Mouse (Mus musculus) cerebral cortex, adult 2 months (tissue): ENCODE results near the gene Ptger4.

ENCODE experiments used
- WGBS: fragments of 180-500 bp; shearing (Covaris S2); methylation state at CpG from one replicate; pipeline ENCODE4 v1.1.7; 2018; 5-methylcytosine and 5-hydroxymethylcytosine counted together

Gene Ptger4

DNA sequence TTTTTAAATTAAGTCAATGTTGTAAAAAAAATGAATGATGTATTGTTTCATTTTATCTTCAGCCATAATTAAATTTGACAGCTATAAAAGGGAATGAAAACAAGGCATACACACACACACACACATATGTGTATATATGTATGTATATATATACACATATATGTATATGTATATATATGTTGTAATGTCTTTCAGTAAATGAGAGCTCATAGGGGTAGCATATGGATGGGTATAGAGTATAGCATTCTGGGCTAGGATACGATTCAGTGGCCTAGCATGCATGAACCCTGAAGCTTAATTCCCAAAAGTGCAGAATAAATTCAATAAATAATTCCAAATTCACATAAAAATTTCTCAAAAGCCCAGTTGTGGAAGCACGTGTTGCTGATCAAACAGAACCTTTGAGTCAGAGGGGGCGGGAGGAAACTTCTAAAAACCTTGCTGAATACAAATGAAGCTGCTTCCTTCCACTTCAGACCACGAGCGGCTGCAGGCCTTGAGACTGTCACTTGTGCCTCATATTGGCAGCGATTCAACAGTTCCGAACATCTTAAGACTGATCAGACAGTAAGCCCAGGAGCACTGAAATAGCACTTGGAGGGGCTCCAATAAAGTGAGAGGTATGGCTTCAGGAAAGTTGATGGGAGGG lies 6.9 kb downstream of the Ptger4 start:
- WGBS, result 40% methylated on average over 7 of the region's 7 CpGs

DNA sequence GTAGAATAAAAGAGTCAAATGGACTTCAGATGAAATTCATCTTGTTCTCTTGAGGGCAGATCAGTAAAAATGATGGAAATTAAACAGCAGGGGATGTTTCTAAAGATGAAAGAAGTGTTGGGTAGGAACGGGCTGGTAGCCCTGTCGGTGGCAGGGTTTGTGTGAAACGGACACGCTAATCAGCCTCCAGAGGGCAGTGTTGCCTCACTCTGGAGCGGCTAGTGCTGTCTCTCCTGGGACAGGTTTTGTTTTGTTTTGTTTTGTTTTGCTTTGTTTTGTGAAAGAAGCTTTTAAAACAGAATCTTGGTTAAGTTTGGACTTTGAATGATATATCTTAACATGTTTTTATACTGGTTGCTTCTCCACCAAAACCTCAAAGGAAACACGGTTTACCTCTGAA lies 7.4 kb downstream of the Ptger4 start:
- 9% methylated on average over 6 of the region's 6 CpGs for WGBS

DNA sequence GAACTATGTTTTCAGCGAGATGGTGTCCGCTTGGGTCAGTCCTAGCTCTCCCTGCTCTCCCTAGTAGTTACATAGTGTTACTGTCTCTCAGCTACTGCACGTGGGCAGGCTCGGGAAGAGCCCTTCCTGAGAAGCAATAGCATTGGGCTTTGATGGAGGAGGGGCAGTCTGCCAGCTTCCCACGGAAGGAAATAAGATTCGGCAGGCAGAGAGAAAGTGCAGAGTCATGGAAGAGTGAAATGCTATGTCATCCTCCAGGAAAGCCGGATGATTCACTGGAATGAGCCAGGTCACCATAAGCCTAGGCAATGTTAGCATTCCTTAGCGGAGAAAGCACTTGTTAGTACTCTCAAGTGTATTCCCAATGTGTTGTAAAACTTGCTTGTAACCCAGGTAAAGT lies 8.5 kb downstream of the Ptger4 start:
- 16% methylated on average over 8 of the region's 8 CpGs for WGBS

- WGBS, result 86% methylated on average over 16 of the region's 16 CpGs
Measured at GRCm38 (mm10) chr15:5234659-5235058, 9.3 kb downstream of the Ptger4 start.

DNA sequence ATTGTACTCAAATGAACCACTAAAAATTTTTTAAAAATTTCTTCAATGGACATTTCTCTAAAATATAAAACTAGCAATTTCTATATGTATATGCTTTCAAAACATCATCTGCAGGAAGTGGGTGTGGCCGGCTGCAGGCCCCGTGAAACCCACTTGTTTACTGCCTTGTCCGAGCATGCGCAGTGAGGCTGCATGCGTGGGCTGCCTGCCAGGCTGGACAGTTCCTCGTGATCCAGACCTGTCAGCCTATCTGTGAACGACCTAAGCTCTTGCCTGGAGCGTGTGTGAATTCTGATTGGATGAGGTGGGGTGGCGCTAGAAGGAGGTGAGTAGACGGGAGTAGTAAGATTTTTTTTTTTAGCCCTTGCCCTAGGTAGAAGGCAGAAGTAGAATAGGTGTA lies 13.2 kb downstream of the Ptger4 start:
- 89% methylated on average over 10 of the region's 10 CpGs for WGBS

GRCm38 (mm10) chr15:5220491-5220890 lies 23.5 kb downstream of the Ptger4 start:
- 85% methylated on average over 6 of the region's 6 CpGs for WGBS

DNA sequence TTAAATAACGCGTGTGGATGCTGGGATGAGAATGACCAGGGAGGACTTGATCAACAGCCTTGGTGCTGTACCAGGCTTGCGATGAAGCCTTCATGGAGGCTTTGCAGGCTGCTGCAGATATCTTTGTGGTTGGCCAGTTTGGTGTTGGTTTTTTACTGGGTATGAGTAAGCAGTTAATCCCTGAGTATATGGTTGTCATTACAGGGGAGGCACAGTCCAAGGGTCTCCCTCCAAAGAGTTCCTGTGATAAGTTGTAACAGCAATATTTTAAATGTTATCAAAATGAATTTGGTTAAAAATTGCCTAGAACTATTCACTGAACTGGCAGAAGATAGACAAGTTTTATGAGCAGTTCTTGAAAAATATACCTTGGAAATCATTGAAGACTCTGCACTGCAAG lies 34.9 kb downstream of the Ptger4 start:
- 97% methylated on average over 3 of the region's 3 CpGs for WGBS

DNA sequence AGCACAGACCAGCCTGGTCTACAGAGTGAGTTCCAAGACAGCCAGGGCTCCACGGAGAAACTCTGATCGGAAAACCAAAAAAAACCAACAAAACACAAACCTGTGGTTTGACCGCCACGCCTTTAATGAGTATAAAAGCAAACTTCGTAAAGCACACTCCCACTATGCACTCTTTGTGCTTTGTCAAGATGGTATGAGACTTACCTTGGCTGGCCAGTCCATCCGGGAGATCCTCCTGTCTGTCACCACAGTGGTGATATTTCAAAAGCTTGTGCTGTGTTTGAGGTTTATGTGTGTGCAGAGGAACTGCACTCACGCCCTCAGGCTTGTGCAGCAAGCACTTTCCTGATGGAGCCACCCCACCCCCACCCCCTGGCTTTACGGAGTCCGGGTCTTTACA lies 38.8 kb downstream of the Ptger4 start:
- 93% methylated on average over 9 of the region's 9 CpGs for WGBS

GRCm38 (mm10) chr15:5196691-5197090 lies 47.3 kb downstream of the Ptger4 start:
- WGBS, result 79% methylated on average over 4 of the region's 4 CpGs

DNA sequence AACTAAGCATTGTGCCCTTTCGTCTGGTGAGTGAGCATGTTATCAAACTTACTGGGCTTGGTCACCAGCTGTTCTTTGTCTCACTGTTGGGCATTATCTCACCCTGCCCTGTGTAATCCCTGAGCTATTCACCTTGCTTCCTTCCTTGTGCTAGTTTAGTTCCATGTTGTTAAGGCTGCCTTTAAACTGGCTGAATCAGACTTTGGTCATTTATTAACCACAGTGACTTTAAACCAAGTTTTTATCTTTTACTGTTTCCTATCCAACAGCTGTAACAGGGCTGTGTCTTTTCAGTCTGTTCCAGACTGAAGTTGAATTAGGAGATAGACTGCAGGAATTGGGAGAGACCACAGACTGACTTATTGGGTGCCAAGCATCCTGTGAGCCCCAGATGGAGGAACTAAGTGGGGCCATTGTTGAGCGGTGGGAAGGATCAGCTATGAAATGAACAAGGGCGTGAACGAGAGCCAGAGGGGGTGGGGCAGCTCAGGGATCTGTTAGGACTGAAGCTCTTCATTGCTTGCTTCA lies 47.9 kb downstream of the Ptger4 start:
- WGBS, result 58% methylated on average over 4 of the region's 4 CpGs

DNA sequence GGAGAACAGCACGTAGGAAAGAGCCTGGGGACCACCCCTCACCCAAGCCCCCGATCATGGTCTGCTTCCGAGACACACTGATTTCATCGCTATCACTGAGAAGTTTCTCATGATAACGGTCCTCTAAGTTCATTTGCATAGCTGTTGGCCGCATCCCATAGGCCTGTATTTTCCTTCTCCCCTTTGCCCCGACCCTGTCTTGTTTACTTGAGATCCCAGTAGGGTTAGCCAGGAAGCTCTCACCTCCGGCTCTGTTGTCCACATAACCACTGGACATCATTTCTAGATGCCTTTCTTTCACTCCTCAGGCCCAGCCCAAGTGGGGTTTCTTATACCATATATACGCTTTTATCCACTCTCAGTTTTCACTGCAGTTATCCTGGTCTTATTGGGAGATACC lies 49.1 kb downstream of the Ptger4 start:
- WGBS, result 85% methylated on average over 9 of the region's 9 CpGs

- whole genome bisulfite sequencing, result 61% methylated on average over 6 of the region's 6 CpGs
Measured at GRCm38 (mm10) chr15:5194446-5194845, 49.5 kb downstream of the Ptger4 start.

DNA sequence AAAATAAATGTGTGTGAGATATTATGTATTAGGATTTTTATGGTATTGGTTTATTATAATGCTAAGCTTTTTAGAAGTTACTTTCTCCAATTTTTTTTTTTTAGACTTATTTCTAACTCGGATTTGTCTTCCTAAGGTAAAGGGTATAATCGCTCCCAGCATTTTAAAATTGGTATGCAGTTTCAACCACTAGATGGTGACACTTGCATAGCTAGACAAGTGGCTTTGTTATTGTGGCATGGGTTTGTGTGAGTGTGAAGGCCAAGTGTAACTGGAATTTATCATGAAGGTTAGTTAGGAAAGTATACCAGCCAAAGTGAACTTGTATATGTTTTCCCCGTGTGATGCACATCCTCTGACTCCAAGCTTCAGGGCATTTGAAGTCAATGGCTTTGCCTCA lies 50.2 kb downstream of the Ptger4 start:
- WGBS, result 58% methylated on average over 3 of the region's 3 CpGs

- 41% methylated on average over 10 of the region's 10 CpGs for WGBS
Measured at GRCm38 (mm10) chr15:5189504-5190093, 54.4 kb downstream of the Ptger4 start.

GRCm38 (mm10) chr15:5188029-5188428 lies 56.0 kb downstream of the Ptger4 start:
- WGBS, result 70% methylated on average over 1 of the region's 1 CpGs

DNA sequence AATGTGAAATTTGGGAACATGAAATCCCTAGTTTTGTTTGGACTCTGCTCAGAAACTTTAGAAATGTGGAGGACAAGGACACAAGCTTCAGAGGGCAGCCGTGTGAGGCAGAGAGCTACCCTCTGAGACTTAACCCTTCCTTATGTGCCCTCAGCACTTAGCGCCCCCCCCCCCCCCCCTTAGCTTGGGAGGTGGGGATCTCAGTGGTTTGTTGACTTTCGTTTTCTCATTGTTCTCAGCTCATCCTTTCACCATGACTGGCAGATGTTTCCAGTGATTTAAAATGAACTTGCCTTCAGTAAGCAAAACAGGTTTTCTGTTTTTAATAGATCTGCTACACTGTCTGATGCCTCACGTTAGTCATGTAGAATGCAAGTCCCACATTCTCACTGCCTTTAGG lies 56.9 kb downstream of the Ptger4 start:
- WGBS, result 44% methylated on average over 4 of the region's 4 CpGs

DNA sequence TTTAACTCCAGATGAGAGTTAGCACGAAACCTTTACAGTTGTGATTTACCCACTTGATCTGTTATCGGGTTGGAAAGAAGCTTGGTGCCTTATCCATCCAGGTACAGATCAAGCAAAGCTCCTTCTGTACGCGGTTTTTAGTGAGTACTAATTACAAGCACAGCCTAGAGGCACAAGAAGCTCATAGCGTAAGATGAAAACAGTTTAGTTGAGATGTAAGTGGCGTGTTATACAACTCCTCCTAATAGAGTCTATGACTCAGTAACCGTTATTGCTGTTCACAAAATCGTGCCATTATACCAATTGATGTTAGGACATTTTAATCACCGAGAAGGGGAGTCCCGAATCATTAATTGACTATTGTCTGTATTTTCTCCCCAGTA lies 57.7 kb downstream of the Ptger4 start:
- 9% methylated on average over 10 of the region's 10 CpGs for WGBS

DNA sequence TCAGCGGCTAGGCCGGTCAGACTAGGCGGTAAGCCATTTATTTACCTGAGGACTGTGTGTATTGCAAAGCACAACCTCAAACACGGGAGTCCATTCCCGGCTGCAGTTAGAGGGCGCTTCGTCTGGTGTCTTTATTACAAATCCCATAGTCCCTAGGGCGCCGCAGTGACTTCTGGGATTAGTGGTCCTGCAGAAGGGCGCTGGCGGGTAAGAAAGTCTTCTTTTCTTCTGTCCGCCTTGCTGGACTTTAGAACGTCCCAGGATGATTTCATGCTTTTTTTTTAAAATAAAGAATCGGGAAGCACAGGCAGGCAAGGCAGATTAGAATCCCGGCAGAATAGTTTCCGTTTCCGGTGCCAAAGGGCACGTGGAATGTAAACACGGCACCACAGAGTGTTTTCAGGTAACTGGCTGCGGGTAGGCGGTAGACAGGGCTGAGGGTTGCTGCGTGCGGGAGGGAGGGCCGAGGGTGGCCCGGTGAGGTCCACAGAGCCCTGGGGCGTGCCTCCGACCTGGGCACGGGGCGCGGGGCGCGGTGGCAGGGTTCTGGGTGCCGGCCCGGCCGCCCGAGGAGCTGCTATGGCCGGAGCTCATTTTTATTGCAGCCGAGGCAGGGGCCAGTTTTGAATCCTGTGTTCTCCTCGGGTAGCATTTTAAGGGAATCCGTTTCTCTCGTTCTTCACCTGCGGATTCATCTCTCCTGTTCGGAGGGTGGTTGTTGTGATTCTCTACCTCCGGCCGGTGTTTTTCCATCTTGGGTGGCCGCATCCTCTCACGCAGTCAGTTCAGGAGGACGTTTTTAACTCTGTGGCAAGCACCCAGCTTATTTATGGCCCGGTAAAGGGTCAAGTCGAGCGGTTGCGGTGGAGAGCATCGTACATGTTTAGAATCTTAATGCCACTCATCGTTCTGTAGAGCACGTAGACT lies 58.4 kb downstream of the Ptger4 start, which contains the start of gene Ttc33:
Gene Ttc33, plus strand, starts transcription at position 160 of the 927 bp plus-strand sequence.
- WGBS, result under 1% methylated on average over 55 of the region's 55 CpGs

- WGBS, result 32% methylated on average over 11 of the region's 11 CpGs
Measured at GRCm38 (mm10) chr15:5184668-5185330, 59.2 kb downstream of the Ptger4 start.

GRCm38 (mm10) chr15:5173217-5173820 lies 70.7 kb downstream of the Ptger4 start:
- WGBS, result 87% methylated on average over 12 of the region's 12 CpGs

- WGBS, result 76% methylated on average over 12 of the region's 12 CpGs
Measured at GRCm38 (mm10) chr15:5165121-5165773, 78.7 kb downstream of the Ptger4 start.
